Mouse (Mus musculus) kidney, embryonic 15.5 days (tissue): Measurements from ENCODE around the gene Orm1. TPM values are rescaled to one million over a fixed set of nuclear protein-coding genes. Genes with fewer than 3 reads are reported as not detected.

Experiments
- ATAC-seq: fragments of 200-750 bp; cut with Nextera tagmentation; replicated peaks from 2 replicates; pipeline ENCODE4 v1.8.0; 2017; ENCODE audit warnings: moderate TSS enrichment; ENCODE audit not compliant: low FRiP score
- H3K27ac ChIP-seq: fragments of 300-500 bp; sonication (generic); 2 replicates; pipeline ENCODE4 v1.5.1; 2015; ENCODE audit warnings: mild to moderate bottlenecking, inconsistent platforms
- H3K27me3 ChIP-seq: fragments of 300-500 bp; sonication (generic); 2 replicates; pipeline ENCODE4 v1.6.1; 2015; ENCODE audit warnings: inconsistent platforms
- H3K36me3 ChIP-seq: fragments of 300-500 bp; sonication (generic); 2 replicates; pipeline ENCODE4 v1.6.1; 2015; ENCODE audit warnings: inconsistent platforms
- H3K4me1 ChIP-seq: fragments of 300-500 bp; sonication (generic); 2 replicates; pipeline ENCODE4 v1.6.1; 2015; ENCODE audit warnings: inconsistent platforms
- H3K4me2 ChIP-seq: fragments of 300-500 bp; sonication (generic); 2 replicates; pipeline ENCODE4 v1.6.1; 2015; ENCODE audit warnings: moderate library complexity, mild to moderate bottlenecking, inconsistent platforms
- H3K4me3 ChIP-seq: fragments of 300-500 bp; sonication (generic); replicated peaks from 2 replicates; pipeline ENCODE4 v1.5.1; 2015; ENCODE audit warnings: mild to moderate bottlenecking, inconsistent platforms
- H3K9ac ChIP-seq: fragments of 300-500 bp; sonication (generic); 2 replicates; pipeline ENCODE4 v1.6.1; 2015; ENCODE audit warnings: mild to moderate bottlenecking, inconsistent platforms
- H3K9me3 ChIP-seq: fragments of 300-500 bp; sonication (generic); replicated peaks from 2 replicates; pipeline ENCODE4 v1.6.1; 2016; ENCODE audit warnings: inconsistent platforms
- WGBS: fragments of 180-500 bp; shearing (Covaris S2); methylation state at CpG from one replicate; pipeline ENCODE4 v1.1.7; 2015; ENCODE audit warnings: mixed read lengths; 5-methylcytosine and 5-hydroxymethylcytosine counted together
- polyA plus RNA-seq: library from polyadenylated mRNA; unstranded; fragments of >200 nt; fragmentation: Nextera tagmentation; extraction: Ambion mirVana; gene quantifications from 2 replicates; pipeline ENCODE4 v1.2.1, GENCODE M21; 2015

The Orm1 gene
- polyA plus RNA-seq, 1 experiment from 2014 or later: not detected

GRCm38 (mm10) chr4:63385784-63386183 is 41.4 kb downstream of the Orm1 start:
- Histone ChIP-seq H3K27me3 (no peaks in the 10 kb centered on the region), H3K4me1 (0 out of 2 replicates have a peak, but pooled peaks cover 2% of the 10 kb centered on the region), H3K4me3 (no peak overlapping the region), H3K9me3 (no peaks in the 10 kb centered on the region), H3K36me3 (peaks cover 65% of the 10 kb centered on the region), H3K4me2 (no peak overlapping the region), H3K9ac (no peak overlapping the region), H3K27ac (no peak overlapping the region)
- no peak for ATAC-seq
- WGBS: 72% methylated on average over 11 of the region's 11 CpGs

GRCm38 (mm10) chr4:63388029-63388428 is 43.7 kb downstream of the Orm1 start:
- Histone ChIP-seq H3K36me3 (peaks cover 54% of the 10 kb centered on the region), H3K9me3 (no peaks in the 10 kb centered on the region), H3K4me3 (no peak overlapping the region), H3K27ac (no peak overlapping the region), H3K4me1 (0 out of 2 replicates have a peak, but pooled peaks cover 2% of the 10 kb centered on the region), H3K9ac (no peak overlapping the region), H3K27me3 (no peaks in the 10 kb centered on the region), H3K4me2 (no peak overlapping the region)
- ATAC-seq: no peak
- WGBS: 86% methylated on average over 6 of the region's 6 CpGs

GRCm38 (mm10) chr4:63389121-63389886 is 44.9 kb downstream of the Orm1 start:
- WGBS: 57% methylated on average over 8 of the region's 8 CpGs

GRCm38 (mm10) chr4:63389887-63390528 is 45.6 kb downstream of the Orm1 start:
- Histone ChIP-seq H3K4me2 (no peak overlapping the region), H3K27me3 (no peaks in the 10 kb centered on the region), H3K9ac (no peak overlapping the region), H3K9me3 (no peaks in the 10 kb centered on the region), H3K4me3 (no peak overlapping the region), H3K36me3 (peaks cover 57% of the 10 kb centered on the region), H3K27ac (no peak overlapping the region), H3K4me1 (0 out of 2 replicates have a peak, but pooled peaks cover 2% of the 10 kb centered on the region)
- ATAC-seq: no peak
- 72% methylated on average over 11 of the region's 11 CpGs for WGBS

More at GRCm38 (mm10) chr4:63389121-63389886, 44.9 kb downstream of the Orm1 start:
- no peak overlapping the region for H3K4me2 ChIP-seq
- no peak overlapping the region for H3K27ac ChIP-seq
- no peaks in the 10 kb centered on the region for H3K9me3 ChIP-seq
- no peak overlapping the region for H3K4me3 ChIP-seq
- H3K9ac ChIP-seq: no peak overlapping the region
- peaks cover 52% of the 10 kb centered on the region for H3K36me3 ChIP-seq
- no peak; the same call in 1 of the 2 replicates for ATAC-seq
- H3K27me3 ChIP-seq: no peaks in the 10 kb centered on the region
- H3K4me1 ChIP-seq: 0 out of 2 replicates have a peak, but pooled peaks cover 2% of the 10 kb centered on the region

- Histone ChIP-seq H3K9me3 (no peaks in the 10 kb centered on the region), H3K4me3 (no peak overlapping the region), H3K4me2 (no peak overlapping the region), H3K9ac (no peak overlapping the region), H3K27me3 (no peaks in the 10 kb centered on the region), H3K27ac (no peak overlapping the region), H3K4me1 (0 out of 2 replicates have a peak, but pooled peaks cover 2% of the 10 kb centered on the region), H3K36me3 (peaks cover 51% of the 10 kb centered on the region)
- 0 out of 2 replicates have a peak, but pooled peaks have one; percentile 23 for ATAC-seq
- 80% methylated on average over 6 of the region's 6 CpGs for WGBS
Measured at GRCm38 (mm10) chr4:63391322-63391721, 47.0 kb downstream of the Orm1 start.

Other genes with a start within 250 kb of the Orm1 start
- 8.6 and 19.0 TPM in 2 replicates for gene Ambp, start 189.8 kb upstream of the Orm1 start, polyA plus RNA-seq
- 100.0 and 109 TPM in 2 replicates for gene Kif12, start 172.4 kb upstream of the Orm1 start, polyA plus RNA-seq
- gene Col27a1, start 130.6 kb upstream of the Orm1 start, polyA plus RNA-seq: 7.3 and 9.4 TPM in 2 replicates
- not detected in 2 replicates for gene Orm3, start 11.6 kb downstream of the Orm1 start, polyA plus RNA-seq
- not detected in 2 replicates for gene Orm2, start 17.9 kb downstream of the Orm1 start, polyA plus RNA-seq
- 7.4 and 8.3 TPM in 2 replicates for gene Akna, start 58.8 kb downstream of the Orm1 start, polyA plus RNA-seq
- gene Whrn, start 151.4 kb downstream of the Orm1 start, polyA plus RNA-seq: 5.1 and 6.1 TPM in 2 replicates
- gene Atp6v1g1, start 200.2 kb downstream of the Orm1 start, polyA plus RNA-seq: 287 and 307 TPM in 2 replicates
- gene Tmem268, start 214.2 kb downstream of the Orm1 start, polyA plus RNA-seq: 5.9 and 7.8 TPM in 2 replicates